Mouse (Mus musculus) forebrain, embryonic 14.5 days (tissue): Measurements from ENCODE around the gene Serpina9. TPM values are rescaled to one million over a fixed set of nuclear protein-coding genes. Genes with fewer than 3 reads are reported as not detected.

Experiments used
- ATAC-seq: fragments of 200-750 bp; cut with Nextera tagmentation; 2 replicates; pipeline ENCODE4 v1.8.0; 2017; ENCODE audit warnings: mild to moderate bottlenecking, moderate library complexity
- DNase-seq: peaks from one replicate; pipeline ENCODE4 v3.0.0-alpha.2; 2015; ENCODE audit warnings: low spot score
- H3K27ac ChIP-seq: fragments of 300-500 bp; sonication (generic); 2 replicates; pipeline ENCODE4 v1.5.1; 2014; ENCODE audit warnings: low read depth, mild to moderate bottlenecking, control low read depth, low read length, moderate library complexity
- H3K27me3 ChIP-seq: fragments of 300-500 bp; sonication (generic); replicated peaks from 2 replicates; pipeline ENCODE4 v1.6.1; 2014; ENCODE audit warnings: low read length, control low read depth, mixed read lengths; ENCODE audit not compliant: control insufficient read depth, insufficient read depth
- H3K36me3 ChIP-seq: fragments of 300-500 bp; sonication (generic); 2 replicates; pipeline ENCODE4 v1.6.1; 2014; ENCODE audit warnings: low read length, control low read depth; ENCODE audit not compliant: control insufficient read depth, insufficient read depth
- H3K4me1 ChIP-seq: fragments of 300-500 bp; sonication (generic); 2 replicates; pipeline ENCODE4 v1.6.1; 2014; ENCODE audit warnings: antibody characterized with exemption, low read length, control low read depth; ENCODE audit not compliant: control insufficient read depth, insufficient read depth
- H3K4me2 ChIP-seq: fragments of 300-500 bp; sonication (generic); 2 replicates; pipeline ENCODE4 v1.6.1; 2014; ENCODE audit warnings: mild to moderate bottlenecking, control low read depth, low read length
- H3K4me3 ChIP-seq: fragments of 300-500 bp; sonication (generic); 2 replicates; pipeline ENCODE4 v1.5.1; 2014; ENCODE audit warnings: low read depth, low read length, control low read depth
- H3K9ac ChIP-seq: fragments of 300-500 bp; sonication (generic); 2 replicates; pipeline ENCODE4 v1.6.1; 2014; ENCODE audit warnings: mild to moderate bottlenecking, low read length, control low read depth, moderate library complexity
- H3K9me3 ChIP-seq: fragments of 300-500 bp; sonication (generic); replicated peaks from 2 replicates; pipeline ENCODE4 v1.6.1; 2016; ENCODE audit warnings: low read length, control low read depth, mixed read lengths; ENCODE audit not compliant: control insufficient read depth
- WGBS: fragments of 180-500 bp; shearing (Covaris S2); extraction: QIAGEN DNeasy Blood & Tissue Kit; methylation state at CpG from one replicate; pipeline ENCODE4 v1.1.7; 2014; 5-methylcytosine and 5-hydroxymethylcytosine counted together
- polyA plus RNA-seq: library from polyadenylated mRNA; unstranded; fragments of >200 nt; fragmentation: Nextera tagmentation; extraction: Ambion mirVana; gene quantifications from 2 replicates; pipeline ENCODE4 v1.2.1, GENCODE M21; 2014

Serpina9 gene
- polyA plus RNA-seq, 1 experiment from 2014 or later = not detected

DNA sequence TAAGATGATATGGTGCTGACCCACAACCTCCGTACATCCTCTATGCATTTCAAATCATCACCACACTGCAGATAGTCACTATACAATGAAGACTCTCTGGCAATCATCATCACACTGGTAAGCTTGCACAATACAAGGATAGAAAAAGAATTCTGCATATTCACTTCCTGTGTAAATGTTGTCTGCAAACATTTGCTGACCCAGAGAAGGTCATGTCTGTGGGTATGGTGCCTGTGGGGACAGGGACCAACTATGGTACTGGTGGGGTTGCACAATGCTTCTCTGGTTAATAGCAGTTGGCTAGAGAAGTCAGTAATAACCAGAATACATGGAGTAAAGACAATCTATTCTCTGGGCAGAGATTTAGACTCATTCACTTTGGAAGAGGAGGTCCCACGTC lies 29.2 kb upstream of the Serpina9 start:
- no peak overlapping the region for H3K4me2 ChIP-seq
- no peaks in the 10 kb centered on the region for H3K36me3 ChIP-seq
- H3K9ac ChIP-seq = no peak overlapping the region
- no peak overlapping the region for H3K27ac ChIP-seq
- H3K9me3 ChIP-seq = no peaks in the 10 kb centered on the region
- no peaks in the 10 kb centered on the region for H3K27me3 ChIP-seq
- 86% methylated on average over 2 of the region's 2 CpGs for WGBS
- no peak for ATAC-seq
- H3K4me1 ChIP-seq = no peaks in the 10 kb centered on the region
- DNase-seq = no peak
- H3K4me3 ChIP-seq = no peak overlapping the region

DNA sequence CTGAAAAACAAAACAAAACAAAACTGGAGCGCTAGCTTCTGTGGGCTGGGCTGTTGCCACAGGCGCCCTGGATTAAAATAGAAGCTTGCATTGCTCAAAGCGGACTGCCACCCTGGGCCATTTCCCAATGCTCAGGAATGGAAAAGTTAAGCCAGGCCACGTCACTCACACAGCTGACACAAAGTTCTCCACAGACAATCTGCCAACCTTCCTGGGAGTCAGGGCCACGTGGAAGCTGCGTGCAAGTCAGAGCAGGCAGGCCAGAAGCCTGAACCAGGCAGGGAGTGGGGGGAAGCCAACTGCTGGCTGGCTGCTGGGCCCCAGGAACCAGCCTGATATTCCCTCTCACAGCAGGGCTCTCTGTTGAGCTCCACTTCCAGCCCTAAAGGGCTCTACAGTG lies 27.8 kb upstream of the Serpina9 start:
- WGBS = 66% methylated on average over 6 of the region's 6 CpGs
- no peak for ATAC-seq
- H3K27ac ChIP-seq = no peak overlapping the region
- no peaks in the 10 kb centered on the region for H3K27me3 ChIP-seq
- H3K9ac ChIP-seq = no peak overlapping the region
- no peak for DNase-seq
- no peak overlapping the region for H3K4me2 ChIP-seq
- no peaks in the 10 kb centered on the region for H3K9me3 ChIP-seq
- no peak overlapping the region for H3K4me3 ChIP-seq
- no peaks in the 10 kb centered on the region for H3K4me1 ChIP-seq
- H3K36me3 ChIP-seq = no peaks in the 10 kb centered on the region

DNA sequence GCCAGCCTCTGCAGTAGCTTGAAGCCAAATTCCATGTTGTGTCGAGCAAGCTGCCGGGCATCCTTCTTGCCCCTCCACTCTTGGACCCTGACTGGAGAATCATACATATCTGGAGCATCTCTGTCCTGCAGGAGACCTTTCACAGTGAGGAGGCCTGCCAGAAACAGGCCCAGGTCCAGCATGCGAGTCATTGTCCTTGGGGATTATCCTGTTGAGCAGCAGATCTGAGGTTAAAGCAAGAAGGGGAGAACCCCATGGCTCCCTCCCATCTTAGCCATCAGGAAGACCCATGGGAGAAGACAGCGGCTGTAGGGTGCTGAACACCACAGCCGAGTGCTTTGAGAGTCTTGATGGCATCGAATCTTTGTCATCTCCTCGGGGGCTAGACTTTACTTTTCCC lies 24.6 kb upstream of the Serpina9 start:
- no peak overlapping the region for H3K27ac ChIP-seq
- H3K4me2 ChIP-seq = no peak overlapping the region
- H3K9ac ChIP-seq = no peak overlapping the region
- H3K4me1 ChIP-seq = no peaks in the 10 kb centered on the region
- DNase-seq = no peak
- 90% methylated on average over 7 of the region's 7 CpGs for WGBS
- H3K36me3 ChIP-seq = no peaks in the 10 kb centered on the region
- H3K4me3 ChIP-seq = no peak overlapping the region
- H3K9me3 ChIP-seq = no peaks in the 10 kb centered on the region
- H3K27me3 ChIP-seq = no peaks in the 10 kb centered on the region
- no peak for ATAC-seq

DNA sequence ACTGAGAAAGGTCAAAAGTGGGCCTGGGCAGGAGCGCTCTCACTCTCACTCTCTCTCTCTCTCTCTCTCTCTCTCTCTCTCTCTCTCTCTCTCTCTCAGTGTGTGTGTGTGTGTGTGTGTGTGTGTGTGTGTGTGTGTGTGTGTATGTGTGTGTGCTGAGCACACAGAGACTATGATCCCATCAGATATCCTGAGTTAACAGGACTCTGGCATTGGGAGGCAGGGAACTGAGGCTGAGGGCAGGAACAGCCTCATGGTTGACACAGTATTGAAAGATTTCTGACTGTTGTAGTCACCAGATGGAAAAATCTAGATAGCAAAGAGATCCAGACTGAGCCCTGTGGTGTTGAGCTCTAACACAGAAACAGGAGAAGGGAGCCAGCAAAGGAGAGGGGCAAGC lies 20.2 kb upstream of the Serpina9 start:
- WGBS = 100% methylated on average over 1 of the region's 1 CpGs
- no peak for ATAC-seq

DNA sequence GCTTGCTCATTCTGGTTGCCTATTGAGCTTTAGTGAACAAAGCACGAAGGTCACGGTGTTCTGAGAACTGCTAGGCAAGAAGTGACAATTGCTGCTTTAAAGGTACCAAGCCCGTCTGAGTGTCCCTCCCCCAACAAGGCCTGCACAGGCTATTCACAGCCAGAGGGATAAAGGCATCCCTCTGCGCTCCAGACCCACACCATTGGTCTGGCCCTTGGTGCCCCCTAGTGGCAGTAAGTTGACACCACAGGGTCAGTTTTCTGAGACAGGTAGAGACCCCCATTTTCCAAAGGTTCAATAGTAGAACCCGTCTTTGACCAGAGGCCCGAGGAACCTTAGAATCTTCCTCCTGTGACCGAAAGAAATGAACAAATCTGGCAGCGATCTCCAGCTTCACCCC lies 16.4 kb upstream of the Serpina9 start:
- Histone ChIP-seq H3K4me1 (no peaks in the 10 kb centered on the region), H3K27ac (no peak overlapping the region), H3K36me3 (no peaks in the 10 kb centered on the region), H3K27me3 (no peaks in the 10 kb centered on the region), H3K9ac (no peak overlapping the region), H3K9me3 (no peaks in the 10 kb centered on the region), H3K4me2 (no peak overlapping the region), H3K4me3 (no peak overlapping the region)
- ATAC-seq = no peak
- DNase-seq = peak; percentile 1
- 39% methylated on average over 8 of the region's 8 CpGs for WGBS

More for the DNA sequence above, 20.2 kb upstream of the Serpina9 start:
- Histone ChIP-seq H3K4me3 (no peak overlapping the region), H3K27ac (no peak overlapping the region), H3K4me1 (no peaks in the 10 kb centered on the region), H3K9ac (no peak overlapping the region), H3K9me3 (no peaks in the 10 kb centered on the region), H3K36me3 (no peaks in the 10 kb centered on the region), H3K27me3 (no peaks in the 10 kb centered on the region), H3K4me2 (no peak overlapping the region)
- no peak for DNase-seq

DNA sequence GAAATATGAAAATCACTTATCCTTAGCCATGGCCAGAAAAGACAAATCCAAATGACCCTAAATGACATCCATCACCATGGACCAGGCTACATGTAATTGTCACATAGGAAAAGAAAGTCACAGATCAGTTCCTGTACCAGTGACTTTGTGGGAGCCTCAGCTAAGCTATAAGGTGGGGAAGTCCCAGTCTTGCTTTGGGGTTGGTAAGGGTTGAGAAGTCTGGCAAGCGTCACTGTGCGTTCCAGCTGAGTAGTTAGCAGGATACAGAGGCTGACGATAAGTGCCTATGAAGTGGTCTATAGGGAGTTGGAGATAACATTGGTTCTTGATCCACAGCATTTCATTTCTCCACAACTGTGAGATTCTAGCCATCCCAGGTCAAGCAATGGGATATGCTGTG lies 1.7 kb upstream of the Serpina9 start:
- Histone ChIP-seq H3K27me3 (no peaks in the 10 kb centered on the region), H3K9me3 (no peaks in the 10 kb centered on the region), H3K4me2 (no peak overlapping the region), H3K4me3 (no peak overlapping the region), H3K4me1 (no peaks in the 10 kb centered on the region), H3K27ac (no peak overlapping the region), H3K36me3 (no peaks in the 10 kb centered on the region), H3K9ac (no peak overlapping the region)
- DNase-seq = no peak
- WGBS = 90% methylated on average over 3 of the region's 3 CpGs
- ATAC-seq = no peak

DNA sequence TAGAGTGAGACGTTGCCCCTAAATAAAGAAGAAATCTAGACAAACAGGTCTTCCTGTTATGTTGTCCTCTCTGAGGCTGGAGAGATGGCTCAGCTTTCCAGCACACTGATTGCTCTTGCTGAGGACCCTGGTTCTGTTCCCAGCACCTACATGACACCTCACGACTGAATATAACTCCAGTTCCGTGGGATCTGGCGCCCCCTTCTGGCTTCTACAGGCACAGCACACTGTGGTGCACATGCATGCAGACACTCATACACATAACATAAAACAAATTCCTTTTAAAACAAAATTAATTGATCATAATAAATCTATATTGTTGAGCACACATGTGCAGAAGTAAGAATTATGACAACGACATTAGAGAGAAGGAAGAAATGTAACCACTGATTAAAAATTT lies 8.9 kb downstream of the Serpina9 start:
- Histone ChIP-seq H3K9me3 (no peaks in the 10 kb centered on the region), H3K4me1 (no peaks in the 10 kb centered on the region), H3K9ac (no peak overlapping the region), H3K27ac (no peak overlapping the region), H3K36me3 (no peaks in the 10 kb centered on the region), H3K4me3 (no peak overlapping the region), H3K27me3 (no peaks in the 10 kb centered on the region), H3K4me2 (no peak overlapping the region)
- WGBS = 83% methylated on average over 5 of the region's 5 CpGs
- DNase-seq (no peak), ATAC-seq (no peak)

DNA sequence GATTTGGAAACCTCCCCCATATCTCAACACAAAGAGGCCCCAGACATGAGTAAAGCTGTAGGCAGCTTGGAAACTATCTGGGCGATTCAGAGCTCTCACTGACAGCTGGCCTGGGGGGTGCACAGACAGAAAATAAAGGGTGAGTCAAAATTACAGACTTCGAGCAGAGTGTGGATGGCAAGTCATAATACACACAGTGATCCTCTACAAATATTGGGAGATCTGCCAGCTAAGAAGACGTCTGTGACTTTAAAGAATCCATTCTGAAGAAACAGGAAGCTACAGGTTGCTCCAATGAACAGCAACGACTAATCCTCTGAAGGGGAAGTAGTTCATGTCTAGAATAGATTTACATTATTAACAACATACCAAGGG lies 10.3 kb downstream of the Serpina9 start:
- Histone ChIP-seq H3K9me3 (no peaks in the 10 kb centered on the region), H3K9ac (no peak overlapping the region), H3K4me2 (no peak overlapping the region), H3K4me3 (no peak overlapping the region), H3K36me3 (no peaks in the 10 kb centered on the region), H3K27ac (no peak overlapping the region), H3K27me3 (no peaks in the 10 kb centered on the region), H3K4me1 (no peaks in the 10 kb centered on the region)
- ATAC-seq (no peak), DNase-seq (no peak)
- WGBS = 62% methylated on average over 4 of the region's 4 CpGs

DNA sequence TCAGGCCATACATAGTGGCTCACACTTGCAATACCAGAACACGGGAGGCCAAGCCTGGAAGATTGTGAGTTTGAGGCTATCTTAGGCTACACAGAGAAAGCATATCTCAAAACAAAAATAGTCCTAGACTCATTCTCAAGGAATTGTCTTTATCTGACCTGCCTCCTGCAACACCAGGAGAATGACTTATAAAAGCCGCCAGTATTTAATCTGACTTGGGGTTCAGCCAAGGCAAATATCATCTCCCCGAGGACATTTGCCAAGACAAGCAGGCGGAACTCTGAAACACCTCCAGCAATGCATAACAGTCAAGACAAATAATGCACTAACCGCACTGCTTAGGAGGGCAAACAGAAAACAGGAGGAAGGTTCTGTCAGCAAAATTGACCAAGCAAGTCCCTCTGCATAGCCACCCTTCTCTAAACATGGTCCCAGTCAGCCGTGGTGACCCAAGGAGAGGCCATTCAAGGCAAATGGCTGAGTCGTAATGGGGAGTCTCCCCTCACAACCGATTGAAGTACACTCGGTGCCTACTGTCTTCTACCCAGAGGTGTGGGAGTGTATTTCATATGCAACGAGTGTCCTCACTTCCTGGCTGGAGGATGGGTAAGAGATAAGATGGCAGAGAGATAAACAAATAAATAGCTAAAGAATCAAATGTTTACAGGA lies 10.9 kb downstream of the Serpina9 start:
- no peaks in the 10 kb centered on the region for H3K9me3 ChIP-seq
- H3K27me3 ChIP-seq = no peaks in the 10 kb centered on the region
- no peak overlapping the region for H3K4me2 ChIP-seq
- H3K27ac ChIP-seq = no peak overlapping the region
- H3K4me3 ChIP-seq = no peak overlapping the region
- H3K9ac ChIP-seq = no peak overlapping the region
- ATAC-seq (no peak), DNase-seq (peak; percentile 6)
- H3K4me1 ChIP-seq = no peaks in the 10 kb centered on the region
- 86% methylated on average over 10 of the region's 10 CpGs for WGBS
- H3K36me3 ChIP-seq = no peaks in the 10 kb centered on the region
